Mouse (Mus musculus) lung, adult 2 months (tissue): ENCODE measurements at regions not wholly inside any gene's neighbourhood (a gene's known extent, or its start where the extent isn't known, plus 50 kb on each side); places are given as distances from the start of the nearest gene placed in this dataset.

Source experiments
- CTCF ChIP-seq: fragments of 200-500 bp; IDR thresholded peaks from 2 replicates; pipeline ENCODE4 v1.5.1; 2011; ENCODE audit warnings: mild to moderate bottlenecking, low read length, control low read depth; ENCODE audit not compliant: insufficient read depth
- POLR2A ChIP-seq: fragments of 200-500 bp; IDR thresholded peaks from 2 replicates; pipeline ENCODE4 v1.6.1; 2011; ENCODE audit warnings: low read depth, mild to moderate bottlenecking, control low read depth, low read length, borderline replicate concordance; ENCODE audit errors: extremely low read depth

DNA sequence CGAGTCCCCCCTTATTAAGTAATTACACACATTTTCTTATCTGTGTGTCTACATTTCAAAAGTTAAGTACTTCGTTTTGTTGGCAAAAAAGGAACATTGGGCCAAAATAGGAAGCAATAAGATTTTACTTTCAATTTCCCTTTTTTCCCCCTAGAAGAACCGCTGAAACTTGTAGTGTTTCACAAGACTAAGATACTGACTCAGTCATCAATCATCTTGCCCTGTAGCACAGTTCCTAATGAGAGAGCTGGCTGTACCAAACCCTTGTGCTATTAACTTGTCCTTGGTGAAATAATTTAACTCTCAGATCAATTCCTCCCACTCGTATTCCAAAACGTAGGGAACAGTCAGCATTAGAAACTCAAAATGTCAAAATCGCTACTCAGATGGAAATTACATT, 66.6 kb upstream of the Rap2b start:
- TF ChIP-seq POLR2A (no peak), CTCF (no peak)
